Mouse (Mus musculus): ENCODE data around the gene Slc6a5.

DNA sequence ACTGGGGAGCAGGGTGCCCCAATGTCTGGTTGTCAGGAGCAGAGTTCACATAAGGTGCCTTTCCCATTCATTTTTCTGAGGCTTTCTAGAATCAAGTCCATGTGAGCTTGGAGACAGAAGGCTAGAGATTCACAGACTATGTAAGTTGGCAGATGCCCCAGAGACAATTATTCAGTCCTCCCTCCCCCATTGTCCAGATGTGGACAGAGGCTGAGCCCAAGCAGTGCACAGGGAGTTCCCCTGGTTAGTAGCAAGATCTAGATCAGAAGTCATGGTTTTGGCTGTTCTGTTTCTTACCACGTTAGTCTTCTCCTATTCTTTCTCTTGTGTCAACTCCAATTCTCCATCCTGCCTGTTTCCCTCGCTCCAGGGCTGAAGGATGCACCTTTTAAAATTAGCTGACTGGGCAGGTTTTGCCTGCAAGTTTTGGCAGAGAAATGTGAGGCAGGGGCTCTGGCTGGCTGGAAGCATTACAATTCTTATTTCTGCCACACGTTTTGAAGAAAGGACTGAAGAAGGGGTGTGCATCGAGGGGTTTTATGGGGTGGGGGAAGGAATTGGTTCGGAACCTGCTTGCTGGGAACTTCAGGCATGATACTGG, 3.9 kb downstream of the Slc6a5 start:
- TF ChIP-seq CTCF (IDR thresholded peaks at IDR 0.05; ENCODE audit: insufficient read depth, low read length) (no peak), POLR2A (IDR thresholded peaks at IDR 0.05; ENCODE audit: borderline replicate concordance, extremely low read depth, low read depth, low read length) (no peak)
